Mouse (Mus musculus) brain, adult 2 months (tissue): ENCODE results near the gene Tnfrsf14.

Experiments
- DNase-seq: peaks from one replicate; pipeline ENCODE4 v3.0.0; 2011; ENCODE audit warnings: low read depth, low spot score

Gene Tnfrsf14

DNA sequence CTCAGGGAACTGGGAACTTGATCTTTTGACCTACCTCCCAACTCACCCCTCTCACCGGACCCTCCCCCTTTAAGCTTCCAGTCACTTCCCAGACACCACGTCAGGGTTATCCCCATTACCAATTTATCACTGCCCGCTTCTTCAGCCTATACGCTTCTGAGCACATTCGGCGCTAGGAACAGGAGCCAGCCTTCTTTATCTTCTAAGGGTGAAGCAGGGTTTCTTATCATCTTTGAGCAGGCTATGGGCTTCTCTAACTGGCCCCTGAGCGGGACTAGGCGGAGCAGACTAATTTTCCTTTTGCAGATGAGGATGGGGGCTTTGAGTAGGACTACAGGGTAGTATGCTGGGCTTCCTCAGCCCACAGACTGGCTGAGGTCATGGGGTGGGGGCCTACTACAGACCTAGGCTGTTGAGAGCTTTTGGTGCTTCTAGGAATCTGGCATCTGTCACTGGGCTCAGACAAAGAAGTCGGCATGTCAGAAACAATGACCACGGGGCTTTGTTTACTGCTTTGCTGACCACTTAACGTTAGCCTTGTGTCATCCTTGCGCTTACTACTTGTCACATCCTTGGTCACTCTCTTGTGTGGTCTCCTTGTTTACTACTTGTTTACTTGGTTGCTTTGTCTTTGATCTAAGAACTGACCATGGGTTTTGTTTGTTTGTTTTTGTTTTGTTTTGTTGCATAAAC, at the start of gene Tnfrsf14:
Gene Tnfrsf14, minus strand, starts transcription at position 169 of the 693 bp plus-strand sequence.
- no peak for DNase-seq

DNA sequence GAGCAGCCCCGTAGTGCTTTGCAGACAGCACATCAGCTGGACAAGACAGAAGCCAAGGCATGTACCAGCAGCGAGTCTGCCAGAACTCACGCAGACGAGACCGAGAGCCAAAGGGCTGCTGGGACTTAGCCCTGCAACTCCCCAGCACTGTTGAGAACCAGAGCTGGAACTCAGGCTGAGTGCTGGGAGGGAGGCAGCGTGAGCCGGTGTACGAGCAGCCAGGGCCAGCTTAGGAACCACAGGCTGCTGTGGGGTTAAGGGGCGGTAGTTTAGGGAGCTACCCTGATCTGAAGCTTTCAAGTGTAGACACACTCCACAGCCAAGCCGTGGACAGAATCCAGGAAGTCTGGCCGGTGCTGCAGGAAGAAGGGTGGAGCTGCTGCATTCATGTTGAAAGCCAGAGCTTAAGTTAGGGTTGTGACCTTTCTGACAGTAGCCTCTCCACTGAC, 45.8 kb upstream of the Tnfrsf14 start:
- no peak for DNase-seq

DNA sequence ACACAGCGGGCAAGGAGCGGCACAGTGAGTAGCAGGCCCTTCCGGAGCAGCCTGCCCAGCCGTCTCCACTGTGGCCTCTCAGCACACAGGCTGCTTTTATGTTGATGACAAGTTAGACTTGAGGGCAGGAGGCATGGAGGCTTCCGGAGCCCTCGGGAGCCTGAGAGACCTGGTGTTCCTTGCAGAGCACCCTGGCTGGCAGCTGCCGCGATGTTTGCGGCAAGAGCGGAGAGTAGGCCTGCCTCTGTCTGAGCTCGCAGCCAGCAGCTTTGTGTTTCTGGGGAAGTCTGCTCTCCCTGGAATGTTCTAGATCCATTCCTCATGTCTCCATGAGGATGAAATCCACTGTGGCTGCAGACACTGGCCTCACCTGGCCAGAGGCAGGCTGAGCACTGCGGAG, 44.2 kb upstream of the Tnfrsf14 start:
- no peak for DNase-seq

DNA sequence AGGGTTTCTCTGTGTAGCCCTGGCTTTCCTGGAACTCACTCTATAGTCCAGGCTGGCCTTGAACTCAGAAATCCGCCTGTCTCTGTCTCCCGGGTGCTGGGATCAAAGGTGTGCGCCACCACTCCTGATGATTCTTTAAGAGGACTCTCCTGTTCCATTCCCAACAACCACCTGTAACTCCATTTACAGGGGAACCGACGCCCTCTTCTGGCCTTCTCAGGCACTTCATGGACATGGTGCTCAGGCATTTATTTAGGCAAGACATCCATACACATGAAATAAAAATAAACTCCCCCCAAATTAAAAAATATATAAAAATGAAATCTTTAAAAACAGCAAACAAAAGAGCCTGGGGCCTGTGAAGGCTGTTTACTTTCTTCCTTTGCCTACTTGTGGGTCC, 38.8 kb upstream of the Tnfrsf14 start:
- DNase-seq: peak; percentile 85

DNA sequence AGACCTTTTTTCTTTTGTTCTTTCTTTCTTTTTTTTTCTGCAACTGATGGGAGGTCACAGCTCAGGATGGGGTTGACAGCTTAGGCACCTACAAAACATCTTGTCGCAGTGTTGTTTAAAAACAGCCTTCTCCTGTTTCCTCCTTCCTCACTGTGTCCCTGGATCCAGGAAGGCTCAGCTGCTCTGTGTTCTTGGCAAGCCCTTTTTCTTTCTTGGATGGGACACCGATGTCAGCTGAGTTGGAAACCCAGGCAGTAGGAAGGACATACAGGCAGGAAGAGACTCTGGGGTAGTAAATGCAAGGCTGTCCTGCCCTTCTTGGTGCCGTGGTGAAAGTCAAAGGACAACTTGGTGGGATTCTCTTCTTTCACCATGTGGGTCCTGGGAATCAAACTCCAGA, 37.5 kb upstream of the Tnfrsf14 start:
- DNase-seq: no peak

DNA sequence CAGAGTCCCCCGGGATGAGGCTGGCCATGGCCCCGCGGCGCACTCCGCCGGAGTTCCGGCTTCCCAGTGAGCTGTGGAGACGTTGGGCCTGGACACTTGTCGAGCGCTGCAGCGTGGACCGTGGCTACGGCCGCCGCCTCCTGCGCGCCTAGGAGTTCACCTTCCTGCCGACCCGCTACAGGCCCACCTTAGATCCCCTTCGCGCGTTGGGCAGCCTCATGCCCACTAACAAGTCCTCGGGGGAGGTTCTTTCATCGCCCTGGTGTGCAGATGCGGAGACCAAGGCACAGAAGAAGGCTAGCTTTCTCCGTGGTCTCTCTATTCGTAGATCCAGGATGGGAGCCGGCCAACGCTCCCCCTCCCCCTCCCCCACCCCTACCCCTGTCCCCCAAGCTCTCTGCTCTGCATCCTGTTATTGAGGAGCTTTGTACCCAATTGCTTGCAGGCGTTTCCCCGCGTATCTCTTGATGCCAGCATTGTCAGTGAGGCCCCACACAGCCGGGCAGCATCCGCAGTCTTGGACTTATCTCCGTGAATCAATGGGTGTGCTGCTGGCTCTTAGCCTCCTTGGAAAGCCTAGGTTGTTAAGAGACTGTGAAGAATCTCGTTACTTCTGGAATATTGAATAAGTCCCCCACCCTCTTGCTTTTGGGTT, 36.3 kb upstream of the Tnfrsf14 start:
- DNase-seq: no peak

DNA sequence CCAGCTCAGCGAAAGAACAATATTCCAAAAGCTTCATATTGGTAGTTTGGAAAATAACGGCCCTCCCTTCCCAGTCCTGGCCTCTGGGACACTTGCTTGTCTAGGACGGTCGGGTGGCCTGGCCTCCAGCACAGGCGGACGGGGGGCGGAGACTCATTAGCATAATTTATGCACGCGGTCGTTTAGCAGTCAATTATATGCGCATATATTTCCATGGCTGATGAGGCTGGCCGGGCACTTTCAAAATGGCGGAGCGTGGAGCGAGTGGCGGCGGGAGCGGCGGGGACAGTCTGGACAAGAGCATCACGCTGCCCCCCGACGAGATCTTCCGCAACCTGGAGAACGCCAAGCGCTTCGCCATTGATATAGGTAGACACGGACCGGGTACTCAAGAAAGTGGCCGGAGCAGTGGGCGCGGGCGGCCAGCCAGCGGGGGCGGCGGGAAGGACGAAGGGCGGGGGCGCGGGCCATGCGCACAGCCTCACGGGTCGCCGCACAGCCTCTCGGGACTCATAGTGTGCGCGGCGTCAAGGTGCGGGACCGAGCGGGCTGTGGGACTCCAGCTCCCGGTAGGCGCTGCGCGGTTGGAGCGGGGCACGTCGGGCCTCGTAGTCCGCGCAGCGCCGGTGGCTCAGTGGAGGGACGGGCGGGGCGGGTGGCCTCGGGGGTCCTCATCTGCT, 35.7 kb upstream of the Tnfrsf14 start, which contains the start of gene Pank4:
Gene Pank4, plus strand, starts transcription at position 223 of the 680 bp plus-strand sequence.
- peak; percentile 98 for DNase-seq

DNA sequence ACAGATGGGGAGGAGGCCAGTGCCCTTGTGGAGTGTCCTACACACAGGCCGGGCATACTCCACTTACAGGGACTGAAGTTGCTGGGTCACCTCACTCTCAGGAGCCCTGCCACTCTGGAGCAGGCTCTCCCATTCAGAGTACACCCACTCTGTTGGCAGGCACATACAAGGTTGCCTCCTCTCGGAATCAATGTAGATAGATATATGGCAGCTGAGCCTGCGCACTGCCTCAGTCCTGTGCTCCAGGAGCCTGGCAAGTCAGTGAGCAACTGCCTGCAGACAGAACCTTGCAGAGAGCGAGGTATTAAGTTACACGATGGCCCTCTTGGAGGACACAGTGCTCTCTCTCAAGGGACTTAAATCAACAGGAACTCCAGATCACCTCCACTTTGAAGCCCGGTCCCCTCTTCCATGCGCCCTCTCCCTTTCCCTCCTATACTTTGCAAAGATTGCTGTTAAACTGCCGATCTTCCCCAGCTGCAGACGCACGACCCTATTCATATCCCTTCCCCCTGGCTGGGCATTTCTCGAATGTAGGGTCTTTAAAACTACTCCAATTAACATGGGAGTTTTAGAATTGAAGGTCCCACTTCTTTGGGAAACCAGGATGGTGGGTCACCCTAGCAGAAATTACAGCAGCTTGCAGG, 35.0 kb upstream of the Tnfrsf14 start:
- DNase-seq: peak; percentile 79

DNA sequence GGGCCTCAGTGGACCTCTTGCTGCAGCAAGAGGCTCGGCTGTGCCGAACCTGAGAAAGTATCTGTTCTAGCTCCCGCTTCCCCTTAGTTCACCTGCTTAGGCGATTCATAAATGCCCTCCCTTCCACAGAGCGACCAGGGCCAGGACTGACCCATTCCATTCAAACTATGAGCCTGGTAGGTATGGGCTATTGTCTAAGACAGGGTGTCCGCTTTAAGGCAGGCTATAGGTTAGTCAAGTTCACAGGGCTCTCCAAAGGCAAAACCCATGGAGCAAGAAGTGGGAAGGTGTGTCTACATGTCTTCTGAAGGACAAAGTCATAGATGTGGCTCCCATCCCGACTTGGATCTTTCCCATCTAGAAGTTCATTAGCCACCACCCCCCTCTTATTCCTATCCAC, 34.3 kb upstream of the Tnfrsf14 start:
- no peak for DNase-seq

DNA sequence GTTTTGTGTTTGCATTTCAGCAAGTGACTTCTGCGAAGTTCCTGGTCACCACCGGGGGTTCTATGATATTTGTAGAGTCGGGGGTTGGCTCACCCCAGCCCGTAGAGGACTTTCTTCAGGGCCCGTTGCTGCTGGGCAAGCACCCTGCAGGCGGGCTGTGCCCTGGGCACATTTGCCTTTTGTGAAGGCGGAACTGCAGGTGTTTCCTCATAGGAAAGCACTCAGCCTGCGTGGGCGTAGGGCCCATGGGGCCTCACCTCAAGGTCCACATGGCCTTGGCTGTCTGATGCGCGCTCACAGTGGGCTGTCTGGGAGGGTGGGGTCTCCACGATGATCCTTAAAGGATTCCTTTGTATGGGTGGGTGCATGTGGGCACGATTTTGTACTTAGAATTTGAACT, 33.5 kb upstream of the Tnfrsf14 start:
- no peak for DNase-seq

DNA sequence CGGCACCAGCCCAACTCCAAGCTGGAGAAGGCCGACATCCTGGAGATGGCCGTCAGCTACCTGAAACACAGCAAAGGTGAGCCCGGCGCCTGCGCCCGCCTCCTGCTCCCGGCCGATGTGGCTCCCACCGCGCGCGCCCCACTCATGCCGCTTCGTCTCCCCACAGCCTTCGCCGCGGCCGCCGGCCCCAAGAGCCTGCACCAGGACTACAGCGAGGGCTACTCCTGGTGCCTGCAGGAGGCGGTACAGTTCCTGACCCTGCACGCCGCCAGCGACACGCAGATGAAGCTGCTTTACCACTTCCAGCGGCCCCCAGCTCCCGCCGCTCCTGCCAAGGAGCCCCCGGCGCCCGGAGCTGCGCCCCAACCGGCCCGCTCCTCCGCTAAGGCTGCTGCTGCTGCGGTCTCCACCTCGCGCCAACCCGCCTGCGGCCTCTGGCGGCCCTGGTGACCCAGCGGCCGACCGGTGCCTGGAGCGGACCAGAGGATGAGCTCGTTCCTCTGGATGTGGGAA, 32.9 kb upstream of the Tnfrsf14 start:
- peak; percentile 67 for DNase-seq

DNA sequence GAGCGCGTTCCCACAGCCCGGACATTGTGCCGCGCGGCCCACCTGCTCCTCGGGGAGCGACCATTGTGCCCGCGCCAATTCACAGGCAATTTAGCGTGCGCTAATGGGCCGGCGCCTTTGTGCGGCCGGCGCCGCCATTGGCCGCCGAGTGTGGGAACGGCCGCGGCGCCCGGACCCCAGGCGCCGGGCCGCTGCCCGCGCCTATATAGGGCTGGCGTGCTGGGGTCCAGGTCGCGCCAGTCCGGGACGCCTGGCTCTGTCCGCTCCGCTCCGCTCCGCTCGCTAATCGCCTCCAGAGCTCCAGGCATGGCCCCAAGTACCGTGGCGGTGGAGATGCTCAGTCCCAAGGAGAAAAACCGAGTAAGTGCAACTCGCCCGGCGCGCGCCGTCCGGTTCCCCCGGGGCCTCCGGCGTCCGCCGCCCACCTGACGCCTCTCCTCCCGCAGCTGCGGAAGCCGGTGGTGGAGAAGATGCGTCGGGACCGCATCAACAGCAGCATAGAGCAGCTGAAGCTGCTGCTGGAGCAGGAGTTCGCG, 32.4 kb upstream of the Tnfrsf14 start, which contains the start of gene Hes5:
Gene Hes5, plus strand, starts transcription at position 234 of the 536 bp plus-strand sequence.
- peak; percentile 52 for DNase-seq

DNA sequence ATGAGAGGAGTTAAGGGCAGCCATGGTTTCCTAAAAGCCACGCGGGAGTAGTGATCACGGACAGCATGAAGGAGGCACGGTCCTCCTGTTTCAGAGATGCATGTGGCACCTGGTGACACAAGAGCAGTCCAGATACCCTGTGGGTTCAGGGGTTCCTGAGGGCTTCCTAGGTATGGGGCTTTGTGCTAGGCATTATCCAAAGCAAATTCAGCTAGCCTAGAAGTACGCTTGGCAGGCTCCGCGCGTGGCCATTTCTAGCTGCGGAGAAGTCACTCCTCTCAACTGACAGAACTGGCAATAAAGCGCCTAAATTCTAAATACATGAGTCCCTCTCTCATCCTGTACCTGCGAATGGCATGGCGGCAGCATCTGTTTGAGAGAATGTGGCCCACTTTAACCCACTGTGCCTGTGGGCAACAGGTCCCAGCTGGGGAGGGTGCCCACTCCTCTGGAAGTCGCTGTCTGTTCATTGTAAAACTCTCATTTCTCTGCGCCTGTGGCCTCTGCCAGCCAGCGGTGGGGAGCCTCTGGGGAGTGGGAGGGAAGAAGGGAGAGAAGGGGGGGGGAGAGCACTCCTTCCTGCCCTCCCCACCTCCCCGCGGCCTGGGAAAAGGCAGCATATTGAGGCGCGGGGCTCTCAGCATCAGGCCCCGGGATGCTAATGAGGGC, 31.8 kb upstream of the Tnfrsf14 start:
- peak; percentile 57 for DNase-seq

DNA sequence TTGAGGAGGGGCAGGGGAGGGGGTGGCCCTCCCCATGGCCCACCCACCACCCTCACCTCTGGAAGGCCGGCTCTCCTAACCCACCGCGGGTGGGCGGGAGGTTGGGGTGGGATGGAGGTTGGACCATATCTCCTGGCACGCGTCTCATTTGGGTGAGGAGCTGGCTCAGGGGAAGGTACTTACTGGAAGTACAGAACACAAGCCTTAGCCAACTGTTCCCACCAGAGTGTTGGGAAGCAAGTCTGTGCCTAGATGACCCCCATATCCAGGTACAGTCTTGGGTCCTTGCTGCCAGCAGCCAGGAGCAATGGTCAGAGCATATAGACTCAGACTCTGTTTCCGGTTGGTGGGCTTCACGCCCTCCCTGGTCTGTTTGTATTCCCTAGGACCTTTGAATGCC, 30.3 kb upstream of the Tnfrsf14 start:
- DNase-seq: no peak

DNA sequence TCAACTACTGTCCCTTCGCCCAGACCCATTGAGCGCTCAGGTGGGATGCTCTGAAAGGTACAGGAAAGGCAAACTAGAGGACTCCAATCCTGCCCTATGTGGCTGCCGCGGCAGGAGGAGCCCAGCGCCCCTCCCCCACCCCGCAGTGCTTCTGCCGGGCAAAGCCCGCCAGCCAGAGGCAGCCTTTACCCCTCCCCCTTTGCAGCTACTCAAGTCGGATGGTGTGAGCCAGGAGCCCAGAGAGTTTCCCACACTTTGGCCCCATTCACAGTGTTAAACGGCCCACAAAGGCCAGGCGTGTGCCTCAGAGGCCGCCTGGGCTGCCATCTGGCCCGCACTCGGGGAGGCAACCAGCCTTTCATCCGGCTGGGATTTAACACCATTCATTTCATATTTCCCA, 29.8 kb upstream of the Tnfrsf14 start:
- DNase-seq: peak; percentile 89

DNA sequence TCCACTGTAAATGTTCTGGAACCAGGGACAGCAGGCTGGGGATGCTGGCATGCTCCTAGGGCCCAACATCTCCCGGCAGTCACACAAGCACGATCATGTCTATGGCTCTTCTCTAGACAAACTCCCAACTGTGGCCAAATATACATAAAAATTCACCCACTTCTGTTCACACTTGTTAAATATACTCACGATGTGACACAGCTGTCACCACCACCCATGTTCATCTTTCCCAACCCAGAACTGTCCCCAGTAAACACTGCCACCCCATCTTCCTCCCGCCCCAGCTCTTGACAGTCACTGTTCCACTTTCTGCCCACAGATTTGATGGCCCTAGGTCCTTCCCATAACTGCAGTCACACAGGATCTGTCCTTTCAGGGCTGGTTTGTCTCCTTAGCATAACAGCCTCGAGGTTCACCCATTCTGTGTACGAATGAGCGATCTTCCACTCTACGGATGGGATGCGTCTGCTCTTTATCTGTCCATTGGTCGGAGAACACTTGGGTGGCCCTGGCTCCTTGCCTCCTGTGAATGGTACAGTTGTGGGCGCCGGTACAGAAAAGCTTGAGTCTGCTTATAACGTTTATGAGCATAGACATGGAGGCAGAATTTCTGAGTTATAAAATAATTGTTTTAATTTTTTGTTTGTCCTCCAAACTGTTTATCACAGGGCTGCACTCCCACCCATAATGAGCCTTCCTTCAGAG, 29.1 kb upstream of the Tnfrsf14 start:
- DNase-seq: peak; percentile 83

DNA sequence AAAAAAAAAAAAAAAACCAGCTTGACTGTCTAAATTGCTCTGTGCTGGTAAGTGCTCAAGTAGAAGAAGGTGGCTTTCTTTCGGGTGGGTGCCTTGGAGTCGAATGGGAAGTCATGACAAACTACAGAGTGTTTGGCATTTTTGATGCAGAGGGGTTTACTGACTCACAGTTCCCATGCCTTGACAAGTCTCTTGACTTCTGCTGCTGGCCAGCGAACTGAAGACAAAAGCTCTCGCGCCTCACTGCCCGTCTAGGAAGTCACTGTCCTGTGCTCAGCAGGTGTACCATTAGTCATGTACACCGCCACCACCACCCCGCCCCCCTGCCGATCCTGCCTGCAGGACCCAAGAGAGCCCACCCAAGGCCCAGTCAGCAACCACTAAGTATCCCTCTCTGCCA, 28.2 kb upstream of the Tnfrsf14 start:
- no peak for DNase-seq

DNA sequence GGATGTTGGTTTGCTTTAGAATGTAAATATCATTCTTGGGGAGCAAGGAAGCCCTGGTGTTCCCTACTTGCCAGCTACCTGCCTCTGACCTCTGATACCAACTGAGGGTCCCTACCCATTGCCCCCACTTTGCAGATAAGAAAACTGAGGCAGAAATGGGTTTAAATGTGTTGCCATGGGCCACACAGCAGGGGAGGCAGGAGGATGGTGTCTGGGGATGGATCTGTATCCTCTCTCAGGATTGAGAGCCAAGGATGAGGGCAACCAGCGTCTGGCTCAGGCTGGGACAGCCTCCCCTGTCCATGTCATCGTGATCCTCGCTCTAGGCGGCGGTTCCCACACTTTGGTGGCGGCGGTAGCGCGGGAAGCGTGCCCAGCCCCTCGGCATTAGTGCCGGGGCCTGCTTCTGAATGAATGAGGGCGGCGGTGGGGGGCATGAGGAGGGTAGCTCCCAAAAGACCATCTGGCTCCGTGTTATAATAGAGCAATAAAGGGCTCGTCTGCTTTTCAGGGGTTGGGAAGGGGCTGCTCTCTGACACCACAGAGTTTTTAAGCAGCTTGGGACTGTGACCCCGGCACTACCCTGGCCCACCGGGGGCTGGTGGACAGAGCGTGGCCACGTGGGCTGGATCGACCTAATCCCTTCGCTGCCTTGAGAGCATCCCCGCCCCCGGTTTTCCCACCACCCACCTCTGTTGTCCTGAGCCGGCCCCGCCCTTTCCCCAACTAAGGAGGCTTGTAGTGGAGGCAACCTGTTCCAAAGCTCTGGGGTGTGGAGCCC, 24.3 kb upstream of the Tnfrsf14 start:
- DNase-seq: no peak

DNA sequence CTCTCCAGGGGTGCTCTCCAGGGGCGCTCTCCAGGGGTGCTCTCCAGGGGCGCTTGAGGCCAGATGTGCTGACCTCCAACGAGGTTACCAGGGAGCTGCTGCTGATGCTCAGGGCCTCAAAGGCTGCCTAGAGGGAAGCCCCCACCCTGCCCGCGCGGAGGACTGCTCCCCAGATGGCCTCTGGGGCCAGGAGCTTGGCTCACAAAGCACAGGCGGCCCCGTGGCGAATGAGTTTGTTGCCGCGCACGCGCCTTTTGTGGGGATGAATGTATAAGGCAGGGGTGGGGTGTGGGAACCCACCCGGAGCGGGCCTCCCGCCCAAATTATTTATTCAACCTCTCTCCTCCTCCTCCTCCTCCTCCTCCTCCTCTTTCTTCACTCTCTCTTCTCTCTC, 21.2 kb upstream of the Tnfrsf14 start:
- DNase-seq: no peak
